Mouse (Mus musculus): ENCODE data around the gene Lamtor4.
A peak's percentile ranks its signal among the peaks of the same experiment; 100 is the strongest.
"Not testable (repeated sequence)": the region's sequence is repeated elsewhere in the genome, so short reads cannot be mapped to it uniquely, and the experiment has no call there.

Lamtor4 gene

DNA sequence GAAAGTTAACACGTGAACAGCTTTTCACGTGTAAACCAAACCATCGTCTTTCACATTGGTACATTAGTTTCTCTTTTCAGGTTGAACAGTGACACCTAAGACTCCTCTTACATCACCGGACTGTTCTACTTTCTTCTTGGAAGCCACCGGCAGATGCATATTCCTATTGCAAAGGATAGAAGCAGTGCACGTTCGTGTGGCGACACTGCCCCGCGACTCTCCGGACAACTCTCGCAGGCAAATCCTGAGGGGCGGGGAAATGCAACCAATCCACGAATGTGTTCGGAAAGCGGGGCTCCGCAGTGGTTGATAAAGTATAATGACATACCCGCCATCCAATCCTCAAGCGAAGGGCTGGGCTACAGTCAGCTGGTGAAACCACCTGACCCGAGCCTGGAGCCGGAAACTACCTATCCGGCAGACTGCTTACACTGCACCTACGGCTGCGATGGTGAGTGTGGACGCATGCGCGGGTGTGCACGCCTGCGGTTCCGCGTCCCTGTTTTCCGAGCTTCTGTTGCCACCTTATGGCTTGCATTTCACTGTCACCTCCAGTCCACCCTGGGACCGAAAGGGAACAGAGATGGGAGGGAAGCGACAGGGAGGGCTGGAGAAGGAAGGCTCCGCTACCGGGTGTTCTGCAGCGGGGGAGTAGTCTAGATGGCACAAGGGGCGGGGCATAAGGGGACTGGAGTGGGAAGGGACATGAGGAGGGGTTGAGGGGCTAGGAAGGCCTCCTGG lies at the start of gene Lamtor4:
TSS of gene Lamtor4 (plus strand) at position 130 of the 741 bp plus-strand sequence.
- DNase-seq = peak; percentile 98

GRCm38 (mm10) chr5:138207253-138207652 lies 48.0 kb upstream of the Lamtor4 start:
- no peak for DNase-seq

DNA sequence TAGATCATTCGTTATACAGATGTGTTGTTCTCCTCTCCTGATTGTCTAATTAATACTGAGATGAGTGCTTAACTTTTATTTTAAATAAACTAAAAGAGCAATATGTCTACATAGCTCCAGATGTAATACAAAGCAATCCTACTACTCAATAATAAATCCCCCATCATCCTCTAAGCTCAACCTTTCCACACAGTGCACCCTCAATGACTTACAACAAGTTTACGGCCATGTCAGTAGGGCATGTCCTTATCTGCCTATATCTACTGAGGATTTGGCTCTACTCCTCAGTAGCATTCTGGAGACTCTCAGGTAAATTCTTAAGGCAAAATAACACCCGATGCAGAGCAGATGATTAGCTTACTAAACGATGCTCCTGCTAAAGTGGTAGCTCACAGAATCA lies 47.4 kb upstream of the Lamtor4 start:
- DNase-seq = no peak

DNA sequence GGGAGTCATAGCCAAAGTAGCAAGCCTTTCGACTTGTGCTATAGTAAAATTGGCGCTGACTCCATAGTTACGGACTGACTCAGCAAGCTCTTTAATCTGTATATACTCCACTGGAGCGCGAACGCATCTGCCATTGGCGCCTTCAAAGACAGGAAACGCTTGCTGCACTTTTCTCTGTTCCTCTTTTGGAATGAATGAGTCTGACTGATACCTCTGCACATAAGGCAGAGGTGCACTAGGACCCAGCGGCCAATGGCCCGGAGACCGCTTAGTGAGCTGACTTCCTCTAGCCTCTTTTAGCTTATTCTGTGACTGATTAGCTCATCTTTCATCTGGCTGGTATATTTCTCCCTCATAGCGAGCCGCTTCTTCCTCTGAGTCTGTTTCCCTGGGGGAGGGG lies 38.6 kb upstream of the Lamtor4 start:
- not testable (repeated sequence) for DNase-seq

DNA sequence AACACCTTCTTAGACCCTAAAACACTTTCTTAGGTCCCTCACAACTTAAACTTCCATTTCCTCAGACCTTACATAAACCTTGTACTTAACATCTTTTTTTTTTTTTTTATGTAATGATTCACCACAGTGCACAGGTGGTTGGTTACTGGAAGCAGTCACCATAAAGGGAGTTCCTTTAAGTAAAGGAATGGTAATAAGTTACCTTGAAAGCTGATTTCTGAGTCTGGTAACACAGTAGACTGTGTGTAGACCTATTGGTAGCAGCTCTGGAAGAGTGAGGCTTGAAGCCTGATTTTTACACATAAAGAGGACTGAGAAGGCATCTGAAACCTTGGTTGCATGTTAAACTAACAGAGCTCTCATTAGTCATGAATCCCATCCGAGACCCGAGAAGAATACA lies 35.4 kb upstream of the Lamtor4 start:
- DNase-seq = no peak

- DNase-seq = peak; percentile 31
Observed at GRCm38 (mm10) chr5:138222111-138222510, 33.2 kb upstream of the Lamtor4 start.

DNA sequence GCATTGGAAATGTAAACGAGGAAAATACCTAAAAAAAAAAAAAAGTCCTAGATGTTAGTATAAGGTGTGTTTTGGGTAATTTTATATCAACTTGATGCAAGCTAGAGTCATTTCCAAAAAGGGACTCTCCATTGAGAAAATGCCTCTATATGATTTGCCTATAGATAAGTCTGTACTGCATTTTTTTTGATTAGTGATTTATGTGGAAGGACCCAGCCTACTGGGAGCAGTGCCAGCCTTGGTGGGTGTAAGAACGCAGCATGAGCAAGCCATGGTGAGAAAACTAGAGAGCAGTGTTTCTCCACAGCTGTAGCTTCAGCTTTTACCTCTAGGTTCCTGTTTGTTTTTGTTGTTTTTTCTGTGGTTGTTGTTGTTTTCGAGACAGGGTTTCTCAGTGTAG lies 32.0 kb upstream of the Lamtor4 start:
- no peak for DNase-seq

GRCm38 (mm10) chr5:138225700-138226099 lies 29.6 kb upstream of the Lamtor4 start, which contains the start of gene Nxpe5:
Gene Nxpe5 (plus strand): TSS chr5:138225898.
- DNase-seq = no peak

DNA sequence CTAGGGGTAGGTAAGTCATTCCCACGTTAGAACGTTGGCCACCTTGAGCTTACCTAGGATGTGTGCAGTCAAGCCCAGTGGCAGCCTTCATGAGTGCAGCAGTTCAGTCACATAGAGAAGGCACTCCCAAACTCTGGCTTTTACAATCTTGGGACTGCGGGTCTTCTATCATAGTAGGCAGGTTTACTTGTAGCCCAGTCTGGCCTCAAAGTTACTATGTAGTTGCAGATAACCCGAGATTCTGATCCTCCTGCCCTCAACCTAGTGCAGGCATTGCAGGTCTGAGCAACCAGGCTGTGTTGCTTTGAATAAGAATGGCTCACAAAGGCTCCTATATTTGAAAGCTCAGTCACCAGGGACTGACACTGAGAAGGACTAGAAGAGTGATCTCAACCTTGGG lies 28.8 kb upstream of the Lamtor4 start:
- DNase-seq = no peak

- DNase-seq = no peak
Observed at GRCm38 (mm10) chr5:138227367-138227766, 27.9 kb upstream of the Lamtor4 start.

- no peak for DNase-seq
Observed at GRCm38 (mm10) chr5:138228026-138228425, 27.3 kb upstream of the Lamtor4 start.

GRCm38 (mm10) chr5:138229511-138229910 lies 25.8 kb upstream of the Lamtor4 start:
- no peak for DNase-seq

DNA sequence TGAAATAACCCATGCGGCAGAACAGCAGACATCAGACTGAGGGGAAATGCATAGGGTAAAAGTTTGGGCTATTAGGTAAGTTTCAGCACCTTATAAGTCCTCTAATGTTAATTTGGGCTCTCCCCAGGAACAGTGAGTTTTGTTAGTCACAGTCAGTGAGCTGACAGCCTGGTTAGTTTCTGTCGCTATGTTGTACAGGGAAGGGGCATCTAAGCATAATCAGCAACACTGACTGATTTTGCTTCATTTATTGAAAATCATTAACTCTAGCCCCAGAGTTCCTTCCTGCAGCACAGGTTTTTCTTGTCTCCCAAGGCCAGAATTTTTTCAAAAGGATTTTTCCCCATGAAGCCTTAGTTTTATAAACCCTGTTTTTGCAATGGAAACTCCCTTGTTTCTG lies 21.5 kb upstream of the Lamtor4 start:
- no peak for DNase-seq

DNA sequence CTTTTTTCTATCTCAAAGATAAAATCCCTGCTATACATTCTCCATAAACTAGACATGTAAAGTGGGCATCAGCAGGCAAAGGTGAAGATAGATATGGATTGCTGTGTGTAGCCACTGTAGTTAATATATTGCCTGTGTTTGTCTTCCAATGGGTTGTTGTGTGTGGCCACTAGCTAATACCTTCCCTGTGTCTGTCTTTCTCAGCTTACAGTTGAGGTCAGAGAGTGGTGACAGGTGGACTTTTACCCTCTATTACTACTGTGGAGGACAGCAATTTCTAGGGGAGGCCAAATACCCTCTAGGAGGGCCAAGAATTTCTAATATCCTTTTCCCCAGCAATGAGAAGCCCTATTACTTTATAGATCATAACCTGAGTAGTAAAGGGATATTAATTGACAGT lies 21.1 kb upstream of the Lamtor4 start:
- no peak for DNase-seq

DNA sequence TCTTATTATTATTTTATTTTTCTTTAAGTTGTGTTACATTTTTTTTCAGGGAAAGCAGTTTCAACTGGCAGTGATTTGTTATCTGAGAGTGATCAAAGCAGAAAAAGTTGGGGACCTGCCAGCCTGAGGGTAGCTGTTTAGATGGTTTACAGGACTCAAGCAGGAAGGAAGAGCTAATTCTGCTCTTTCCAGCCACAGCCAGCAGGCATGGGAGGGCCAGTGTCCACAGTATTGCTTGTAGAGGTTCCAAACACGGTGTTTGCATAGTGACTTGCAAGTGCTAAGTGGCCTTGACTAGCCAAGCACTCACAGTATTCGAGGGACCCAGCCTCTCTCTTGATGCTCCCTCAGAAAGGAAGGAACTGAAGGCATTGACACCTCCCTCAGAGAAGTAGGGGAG lies 13.8 kb upstream of the Lamtor4 start:
- no peak for DNase-seq

GRCm38 (mm10) chr5:138251144-138251543 lies 4.1 kb upstream of the Lamtor4 start:
- no peak for DNase-seq

DNA sequence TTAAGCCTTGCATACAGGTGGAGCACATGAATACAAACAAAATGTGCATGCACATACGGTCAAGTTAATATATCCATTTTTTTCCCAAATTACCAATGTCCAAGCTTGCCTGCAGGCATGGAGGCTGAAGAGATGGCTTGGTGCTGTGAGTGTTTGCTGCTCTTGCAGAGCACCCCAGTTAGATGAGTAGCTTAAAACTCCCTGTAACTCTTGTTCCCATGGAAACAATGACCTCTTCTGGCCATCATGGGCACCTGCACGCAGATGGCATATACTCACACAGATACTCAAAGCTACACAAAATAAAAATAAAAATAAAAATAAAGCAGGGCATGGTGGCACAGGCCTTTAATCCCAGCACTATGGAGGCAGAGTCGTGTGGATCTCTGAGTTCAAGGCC lies 2.2 kb upstream of the Lamtor4 start:
- no peak for DNase-seq

- no peak for DNase-seq
Observed at GRCm38 (mm10) chr5:138256094-138256467, 799 bp downstream of the Lamtor4 start.

- DNase-seq = no peak
Observed at GRCm38 (mm10) chr5:138256966-138257584, 1.8 kb downstream of the Lamtor4 start.

GRCm38 (mm10) chr5:138257585-138257978 lies 2.3 kb downstream of the Lamtor4 start:
- no peak for DNase-seq

DNA sequence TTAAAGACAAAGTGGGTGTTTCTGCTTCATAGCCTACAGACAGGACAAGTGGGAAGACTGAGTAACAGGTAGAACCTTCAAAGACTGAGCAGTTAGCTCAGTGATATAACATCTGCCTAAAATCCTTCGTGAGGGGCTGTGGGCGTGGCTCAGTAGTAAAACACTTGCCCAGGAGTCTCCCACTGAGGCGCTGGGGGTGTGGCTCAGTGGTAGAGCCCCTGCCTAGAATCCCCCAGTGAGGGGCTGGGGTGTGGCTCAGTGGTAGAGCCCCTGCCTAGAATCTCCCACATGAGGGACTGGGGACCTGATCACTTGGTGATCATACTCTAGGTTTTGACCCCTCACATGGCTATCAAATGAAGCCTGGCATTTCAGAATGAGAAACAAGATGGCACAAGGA lies 2.8 kb downstream of the Lamtor4 start:
- peak; percentile 22 for DNase-seq

DNA sequence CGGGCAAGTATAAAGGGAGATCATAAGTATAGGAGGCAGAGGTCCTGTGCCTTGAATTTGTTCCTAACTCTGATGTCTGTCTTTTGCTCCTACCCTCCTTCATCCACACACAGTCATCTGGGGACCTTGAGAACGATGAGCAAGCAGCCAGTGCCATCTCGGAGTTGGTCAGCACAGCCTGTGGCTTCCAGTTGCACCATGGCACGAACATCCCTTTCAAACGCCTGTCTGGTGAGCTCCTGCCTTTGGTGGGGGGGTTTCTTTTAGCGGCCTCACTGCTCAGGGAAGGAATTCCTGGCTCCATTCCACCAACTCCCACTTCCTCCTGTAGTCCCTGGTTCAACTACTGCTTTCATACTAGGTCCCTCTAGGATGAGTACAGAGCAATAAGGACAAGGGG lies 3.3 kb downstream of the Lamtor4 start:
- peak; percentile 23 for DNase-seq

GRCm38 (mm10) chr5:138258993-138259392 lies 3.7 kb downstream of the Lamtor4 start:
- DNase-seq = no peak

GRCm38 (mm10) chr5:138260051-138260450 lies 4.8 kb downstream of the Lamtor4 start:
- peak; percentile 14 for DNase-seq

- DNase-seq = no peak
Observed at GRCm38 (mm10) chr5:138260834-138261233, 5.6 kb downstream of the Lamtor4 start.
